Mouse (Mus musculus): ENCODE results near the gene Cdx4. TPM values are rescaled to one million over a fixed set of nuclear protein-coding genes. Genes with fewer than 3 reads are reported as not detected.

The Cdx4 gene
- polyA plus RNA-seq, 1 experiment: not detected

DNA sequence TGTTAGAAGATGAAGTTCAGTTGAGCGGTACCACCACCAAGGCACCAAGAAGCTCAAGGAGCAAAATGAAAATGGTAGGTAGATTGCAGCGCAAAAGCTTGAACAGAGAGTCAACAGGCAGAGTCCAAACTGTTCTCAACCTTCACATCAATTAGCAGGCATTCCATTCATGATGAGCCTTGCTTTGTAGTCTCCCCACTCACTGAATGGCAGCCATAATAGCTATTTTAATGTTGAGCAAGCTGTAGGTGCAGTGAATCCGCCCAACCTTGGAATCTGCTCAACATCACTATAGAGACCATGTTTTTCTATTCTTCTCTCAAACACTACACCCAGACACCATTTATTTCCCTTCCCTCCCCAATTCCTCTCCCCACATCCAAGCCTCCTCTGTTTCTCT lies 9.5 kb upstream of the Cdx4 start:
- Histone ChIP-seq H3K27me3 (ENCODE audit: control insufficient read depth, insufficient read depth, low read length) (no peaks in the 10 kb centered on the region), H3K4me3 (replicated peaks; ENCODE audit: insufficient read depth, low read depth, low read length) (no peak overlapping the region), H3K4me1 (ENCODE audit: control insufficient read depth, insufficient read depth, low read length) (no peaks in the 10 kb centered on the region), H3K27ac (ENCODE audit: insufficient read depth, low read length) (no peak overlapping the region)
- 91% methylated on average over 3 of the region's 3 CpGs for WGBS
- DNase-seq: no peak
- no peak for TF ChIP-seq CTCF (IDR thresholded peaks at IDR 0.05; ENCODE audit: borderline replicate concordance, insufficient read depth, low read depth, low read length)
- TF ChIP-seq POLR2A (IDR thresholded peaks at IDR 0.05; ENCODE audit: borderline replicate concordance, insufficient read depth, low read length): no peak

- no peaks in the 10 kb centered on the region for H3K4me1 ChIP-seq (ENCODE audit: control insufficient read depth, insufficient read depth, low read length)
- no peak overlapping the region for H3K4me3 ChIP-seq (replicated peaks; ENCODE audit: insufficient read depth, low read depth, low read length)
- H3K27me3 ChIP-seq (ENCODE audit: control insufficient read depth, insufficient read depth, low read length): no peaks in the 10 kb centered on the region
- WGBS: 84% methylated on average over 6 of the region's 6 CpGs
- no peak for DNase-seq
- H3K27ac ChIP-seq (ENCODE audit: insufficient read depth, low read length): no peak overlapping the region
- no peak for TF ChIP-seq POLR2A (IDR thresholded peaks at IDR 0.05; ENCODE audit: borderline replicate concordance, insufficient read depth, low read length)
- no peak for TF ChIP-seq CTCF (IDR thresholded peaks at IDR 0.05; ENCODE audit: borderline replicate concordance, insufficient read depth, low read depth, low read length)
Measured at GRCm38 (mm10) chrX:103314146-103314545, 7.1 kb upstream of the Cdx4 start.

- WGBS: 81% methylated on average over 3 of the region's 3 CpGs
- no peak for DNase-seq
Measured at GRCm38 (mm10) chrX:103325900-103326299, 4.7 kb downstream of the Cdx4 start.

DNA sequence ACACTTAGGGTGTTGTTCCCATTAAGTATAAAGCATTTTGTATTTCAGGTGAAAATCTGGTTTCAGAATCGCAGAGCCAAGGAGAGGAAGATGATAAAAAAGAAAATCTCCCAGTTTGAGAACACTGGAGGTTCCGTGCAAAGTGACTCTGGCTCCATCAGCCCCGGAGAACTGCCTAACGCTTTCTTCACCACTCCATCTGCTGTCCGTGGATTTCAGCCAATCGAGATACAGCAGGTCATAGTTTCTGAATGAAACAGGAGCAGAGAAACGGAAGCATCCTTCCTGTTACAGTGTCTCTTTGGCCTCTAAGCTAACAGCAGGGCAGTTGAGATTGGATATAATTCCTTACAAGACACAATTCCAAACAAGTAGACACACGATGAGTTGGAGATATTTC lies 8.2 kb downstream of the Cdx4 start:
- no peaks in the 10 kb centered on the region for H3K4me1 ChIP-seq (ENCODE audit: control insufficient read depth, insufficient read depth, low read length)
- TF ChIP-seq CTCF (IDR thresholded peaks at IDR 0.05; ENCODE audit: borderline replicate concordance, insufficient read depth, low read depth, low read length) (no peak), POLR2A (IDR thresholded peaks at IDR 0.05; ENCODE audit: borderline replicate concordance, insufficient read depth, low read length) (no peak)
- H3K4me3 ChIP-seq (replicated peaks; ENCODE audit: insufficient read depth, low read depth, low read length): no peak overlapping the region
- WGBS: 16% methylated on average over 8 of the region's 8 CpGs
- no peaks in the 10 kb centered on the region for H3K27me3 ChIP-seq (ENCODE audit: control insufficient read depth, insufficient read depth, low read length)
- no peak overlapping the region for H3K27ac ChIP-seq (ENCODE audit: insufficient read depth, low read length)
- peak; percentile 17 to 38 for DNase-seq

More at GRCm38 (mm10) chrX:103325900-103326299, 4.7 kb downstream of the Cdx4 start:
- no peaks in the 10 kb centered on the region; the same call in 1 of the 2 replicates for H3K27me3 ChIP-seq (ENCODE audit: control insufficient read depth, insufficient read depth, low read length)
- TF ChIP-seq POLR2A (IDR thresholded peaks at IDR 0.05; ENCODE audit: borderline replicate concordance, insufficient read depth, low read length) (no peak), CTCF (IDR thresholded peaks at IDR 0.05; ENCODE audit: borderline replicate concordance, insufficient read depth, low read depth, low read length) (no peak)
- no peaks in the 10 kb centered on the region for H3K4me1 ChIP-seq (ENCODE audit: control insufficient read depth, insufficient read depth, low read length)
- H3K4me3 ChIP-seq (replicated peaks; ENCODE audit: insufficient read depth, low read depth, low read length): no peak overlapping the region
- no peak overlapping the region for H3K27ac ChIP-seq (ENCODE audit: insufficient read depth, low read length)

GRCm38 (mm10) chrX:103331125-103331858 lies 10.1 kb downstream of the Cdx4 start:
- Histone ChIP-seq H3K27me3 (ENCODE audit: control insufficient read depth, insufficient read depth, low read length) (no peaks in the 10 kb centered on the region), H3K4me1 (ENCODE audit: control insufficient read depth, insufficient read depth, low read length) (no peaks in the 10 kb centered on the region), H3K27ac (ENCODE audit: insufficient read depth, low read length) (no peak overlapping the region), H3K4me3 (replicated peaks; ENCODE audit: insufficient read depth, low read depth, low read length) (no peak overlapping the region)
- TF ChIP-seq POLR2A (IDR thresholded peaks at IDR 0.05; ENCODE audit: borderline replicate concordance, insufficient read depth, low read length) (no peak), CTCF (IDR thresholded peaks at IDR 0.05; ENCODE audit: borderline replicate concordance, insufficient read depth, low read depth, low read length) (no peak)
- DNase-seq: no peak
- WGBS: 64% methylated on average over 5 of the region's 5 CpGs

GRCm38 (mm10) chrX:103341369-103342113 lies 20.3 kb downstream of the Cdx4 start:
- Histone ChIP-seq H3K27me3 (ENCODE audit: control insufficient read depth, insufficient read depth, low read length) (no peaks in the 10 kb centered on the region), H3K4me1 (ENCODE audit: control insufficient read depth, insufficient read depth, low read length) (no peaks in the 10 kb centered on the region), H3K4me3 (replicated peaks; ENCODE audit: insufficient read depth, low read depth, low read length) (no peak overlapping the region), H3K27ac (ENCODE audit: insufficient read depth, low read length) (no peak overlapping the region)
- DNase-seq: no peak
- WGBS: 56% methylated on average over 3 of the region's 3 CpGs
- no peak for TF ChIP-seq POLR2A (IDR thresholded peaks at IDR 0.05; ENCODE audit: borderline replicate concordance, insufficient read depth, low read length)
- no peak for TF ChIP-seq CTCF (IDR thresholded peaks at IDR 0.05; ENCODE audit: borderline replicate concordance, insufficient read depth, low read depth, low read length)

DNA sequence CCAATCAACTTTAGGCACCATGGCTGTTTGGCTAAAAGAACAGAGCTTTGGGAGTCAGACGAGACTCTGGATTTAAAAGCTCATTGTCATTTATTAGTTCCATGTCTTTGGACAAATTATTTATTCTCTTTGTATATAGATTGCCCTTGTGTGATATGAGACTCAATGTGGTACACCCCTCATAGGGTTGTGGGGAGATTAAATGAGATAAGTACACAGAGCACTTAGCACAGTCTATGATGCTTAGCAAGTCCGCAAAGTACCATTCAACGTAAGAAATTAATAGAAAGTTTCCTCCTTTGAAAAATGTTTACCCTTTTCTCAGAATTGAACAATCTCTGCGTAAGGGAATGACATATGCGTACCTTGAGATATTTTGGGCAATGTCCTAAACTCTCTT lies 34.6 kb downstream of the Cdx4 start:
- DNase-seq: no peak
- Histone ChIP-seq H3K4me3 (replicated peaks; ENCODE audit: insufficient read depth, low read depth, low read length) (peak overlapping the region; percentile 78), H3K4me1 (ENCODE audit: control insufficient read depth, insufficient read depth, low read length) (no peaks in the 10 kb centered on the region), H3K27ac (ENCODE audit: insufficient read depth, low read length) (no peak overlapping the region), H3K27me3 (ENCODE audit: control insufficient read depth, insufficient read depth, low read length) (no peaks in the 10 kb centered on the region)
- TF ChIP-seq CTCF (IDR thresholded peaks at IDR 0.05; ENCODE audit: borderline replicate concordance, insufficient read depth, low read depth, low read length): no peak
- TF ChIP-seq POLR2A (IDR thresholded peaks at IDR 0.05; ENCODE audit: borderline replicate concordance, insufficient read depth, low read length): no peak
- WGBS: 33% methylated on average over 5 of the region's 5 CpGs

GRCm38 (mm10) chrX:103356287-103356686 lies 35.1 kb downstream of the Cdx4 start, which contains the start of gene Chic1:
Gene Chic1, plus strand, starts transcription at chrX:103356476.
- Histone ChIP-seq H3K27ac (ENCODE audit: insufficient read depth, low read length) (peak within 1 kb of the TSS; percentile 88), H3K4me1 (ENCODE audit: control insufficient read depth, insufficient read depth, low read length) (no peaks in the 10 kb centered on the region), H3K4me3 (replicated peaks; ENCODE audit: insufficient read depth, low read depth, low read length) (peak within 1 kb of the TSS; percentile 78), H3K27me3 (ENCODE audit: control insufficient read depth, insufficient read depth, low read length) (no peaks in the 10 kb centered on the region)
- WGBS: 7% methylated on average over 34 of the region's 34 CpGs
- TF ChIP-seq CTCF (IDR thresholded peaks at IDR 0.05; ENCODE audit: borderline replicate concordance, insufficient read depth, low read depth, low read length) (no peak), POLR2A (IDR thresholded peaks at IDR 0.05; ENCODE audit: borderline replicate concordance, insufficient read depth, low read length) (peak; percentile 42; the same call in 1 of the 2 replicates)
- DNase-seq: peak; percentile 78 to 84
